Mouse (Mus musculus) heart, postnatal 14 days (tissue): ENCODE measurements at regions not wholly inside any gene's neighbourhood (a gene's known extent, or its start where the extent isn't known, plus 50 kb on each side); places are given as distances from the start of the nearest gene placed in this dataset.
A peak's percentile ranks its signal among the peaks of the same experiment; 100 is the strongest.

Source experiments
- DNase-seq, 2 experiments: peaks; one replicate each; pipeline ENCODE4 v3.0.0; 2021 to 2022
- intact Hi-C: fragments of 180-260 bp; cut with DNase I; formaldehyde crosslinking; loops from one replicate; pipeline ENCODE4 v1.15.1; 2025

GRCm38 (mm10) chr4:31768026-31768626 is 195.8 kb upstream of the Map3k7 start:
- DNase-seq = no peak
- intact Hi-C loops = no loop called here

GRCm38 (mm10) chr4:31769325-31769724 is 194.6 kb upstream of the Map3k7 start:
- DNase-seq = no peak
- intact Hi-C loops = no loop called here

GRCm38 (mm10) chr4:31786284-31786683 is 177.6 kb upstream of the Map3k7 start:
- intact Hi-C loops = no loop called here

GRCm38 (mm10) chr4:31817574-31818240 is 146.2 kb upstream of the Map3k7 start:
- intact Hi-C loops = no loop called here
- no peak for DNase-seq

More at GRCm38 (mm10) chr4:31786284-31786683, 177.6 kb upstream of the Map3k7 start:
- DNase-seq = no peak

GRCm38 (mm10) chr4:31819521-31820259 is 144.2 kb upstream of the Map3k7 start:
- intact Hi-C loops = loop anchor here (10.0 kb wide), 1 partner anchor 175 kb away; no protein-coding TSS in a partner anchor
- no peak for DNase-seq

- intact Hi-C loops = loop anchor here (10.0 kb wide), 1 partner anchor 179 kb away; no protein-coding TSS in a partner anchor
These were observed 140.1 kb upstream of the Map3k7 start for GRCm38 (mm10) chr4:31823574-31824348.

GRCm38 (mm10) chr4:31824518-31825437 is 139.1 kb upstream of the Map3k7 start:
- intact Hi-C loops = loop anchor here (5.0 to 10.0 kb wide), 2 partner anchors 113 to 180 kb away; no protein-coding TSS in a partner anchor
- DNase-seq = peak in 1 of 2 experiments; percentile 9

More at GRCm38 (mm10) chr4:31823574-31824348, 140.1 kb upstream of the Map3k7 start:
- peak; percentile 11 to 28 for DNase-seq

GRCm38 (mm10) chr4:31825438-31825830 is 138.5 kb upstream of the Map3k7 start:
- intact Hi-C loops = loop anchor here (5.0 to 10.0 kb wide), 2 partner anchors 112 to 181 kb away; no protein-coding TSS in a partner anchor
- no peak for DNase-seq

GRCm38 (mm10) chr4:31826661-31827060 is 137.2 kb upstream of the Map3k7 start:
- no peak for DNase-seq
- intact Hi-C loops = loop anchor here (5.0 to 10.0 kb wide), 2 partner anchors 111 to 182 kb away; no protein-coding TSS in a partner anchor

GRCm38 (mm10) chr4:31827266-31827665 is 136.6 kb upstream of the Map3k7 start:
- DNase-seq = peak; percentile 13 to 26

GRCm38 (mm10) chr4:31830241-31830640 is 133.7 kb upstream of the Map3k7 start:
- intact Hi-C loops = no loop called here
- DNase-seq = no peak

More at GRCm38 (mm10) chr4:31827266-31827665, 136.6 kb upstream of the Map3k7 start:
- intact Hi-C loops = loop anchor here (5.0 to 10.0 kb wide), 2 partner anchors 110 to 182 kb away; no protein-coding TSS in a partner anchor

- no peak for DNase-seq
- intact Hi-C loops = no loop called here
These were observed 132.4 kb upstream of the Map3k7 start for GRCm38 (mm10) chr4:31831469-31831868.

- DNase-seq = no peak
- intact Hi-C loops = no loop called here
These were observed 130.1 kb upstream of the Map3k7 start for GRCm38 (mm10) chr4:31833828-31834227.

GRCm38 (mm10) chr4:31835051-31835450 is 128.8 kb upstream of the Map3k7 start:
- intact Hi-C loops = no loop called here
- DNase-seq = no peak

- intact Hi-C loops = no loop called here
- no peak for DNase-seq
These were observed 125.3 kb upstream of the Map3k7 start for GRCm38 (mm10) chr4:31838592-31838991.

- DNase-seq = no peak
- intact Hi-C loops = no loop called here
These were observed 114.1 kb upstream of the Map3k7 start for GRCm38 (mm10) chr4:31849763-31850162.

GRCm38 (mm10) chr4:31851006-31851405 is 112.9 kb upstream of the Map3k7 start:
- DNase-seq = peak; percentile 11 to 44
- intact Hi-C loops = no loop called here

GRCm38 (mm10) chr4:31853851-31854250 is 110.0 kb upstream of the Map3k7 start:
- DNase-seq = no peak
- intact Hi-C loops = no loop called here

GRCm38 (mm10) chr4:31860389-31860788 is 103.5 kb upstream of the Map3k7 start:
- no peak for DNase-seq
- intact Hi-C loops = no loop called here
